Mouse (Mus musculus) lung, embryonic 14.5 days (tissue): ENCODE measurements around the gene Zfp961. TPM values are rescaled to one million over a fixed set of nuclear protein-coding genes. Genes with fewer than 3 reads are reported as not detected.
"Not testable (repeated sequence)": the region's sequence is repeated elsewhere in the genome, so short reads cannot be mapped to it uniquely, and the experiment has no call there.

Experiments used
- ATAC-seq: fragments of 200-750 bp; cut with Nextera tagmentation; 2 replicates; pipeline ENCODE4 v1.8.0; 2017; ENCODE audit warnings: mild to moderate bottlenecking, moderate TSS enrichment, moderate library complexity; ENCODE audit not compliant: insufficient read depth
- DNase-seq: peaks from one replicate; pipeline ENCODE4 v3.0.0-alpha.2; 2015
- H3K27ac ChIP-seq: fragments of 300-500 bp; sonication (generic); 2 replicates; pipeline ENCODE4 v1.5.1; 2014; ENCODE audit warnings: low read depth, mild to moderate bottlenecking, moderate library complexity
- H3K27me3 ChIP-seq: fragments of 300-500 bp; sonication (generic); 2 replicates; pipeline ENCODE4 v1.6.1; 2014; ENCODE audit warnings: low read length, control low read depth; ENCODE audit not compliant: insufficient read depth
- H3K36me3 ChIP-seq: fragments of 300-500 bp; sonication (generic); 2 replicates; pipeline ENCODE4 v1.6.1; 2014; ENCODE audit warnings: control low read depth; ENCODE audit not compliant: insufficient read depth
- H3K4me1 ChIP-seq: fragments of 300-500 bp; sonication (generic); 2 replicates; pipeline ENCODE4 v1.6.1; 2014; ENCODE audit warnings: antibody characterized with exemption, control low read depth; ENCODE audit not compliant: insufficient read depth
- H3K4me2 ChIP-seq: fragments of 300-500 bp; sonication (generic); 2 replicates; pipeline ENCODE4 v1.6.1; 2014; ENCODE audit warnings: mild to moderate bottlenecking
- H3K4me3 ChIP-seq: fragments of 300-500 bp; sonication (generic); 2 replicates; pipeline ENCODE4 v1.5.1; 2014; ENCODE audit warnings: low read depth, low read length
- H3K9ac ChIP-seq: fragments of 300-500 bp; sonication (generic); 2 replicates; pipeline ENCODE4 v1.6.1; 2014
- H3K9me3 ChIP-seq: fragments of 300-500 bp; sonication (generic); 2 replicates; pipeline ENCODE4 v1.6.1; 2016; ENCODE audit warnings: low read depth, low read length, control low read depth
- CTCF ChIP-seq: IDR thresholded peaks from 2 replicates; pipeline ENCODE4 v1.5.1; 2016; ENCODE audit warnings: antibody characterized with exemption, low read depth
- WGBS: fragments of 180-500 bp; shearing (Covaris S2); extraction: QIAGEN DNeasy Blood & Tissue Kit; methylation state at CpG from one replicate; pipeline ENCODE4 v1.1.7; 2014; 5-methylcytosine and 5-hydroxymethylcytosine counted together
- polyA plus RNA-seq: library from polyadenylated mRNA; unstranded; fragments of >200 nt; fragmentation: Nextera tagmentation; extraction: Ambion mirVana; gene quantifications from 2 replicates; pipeline ENCODE4 v1.2.1, GENCODE M21; 2014

The Zfp961 gene
- polyA plus RNA-seq, 1 experiment from 2014 or later, result 25.7 TPM

DNA sequence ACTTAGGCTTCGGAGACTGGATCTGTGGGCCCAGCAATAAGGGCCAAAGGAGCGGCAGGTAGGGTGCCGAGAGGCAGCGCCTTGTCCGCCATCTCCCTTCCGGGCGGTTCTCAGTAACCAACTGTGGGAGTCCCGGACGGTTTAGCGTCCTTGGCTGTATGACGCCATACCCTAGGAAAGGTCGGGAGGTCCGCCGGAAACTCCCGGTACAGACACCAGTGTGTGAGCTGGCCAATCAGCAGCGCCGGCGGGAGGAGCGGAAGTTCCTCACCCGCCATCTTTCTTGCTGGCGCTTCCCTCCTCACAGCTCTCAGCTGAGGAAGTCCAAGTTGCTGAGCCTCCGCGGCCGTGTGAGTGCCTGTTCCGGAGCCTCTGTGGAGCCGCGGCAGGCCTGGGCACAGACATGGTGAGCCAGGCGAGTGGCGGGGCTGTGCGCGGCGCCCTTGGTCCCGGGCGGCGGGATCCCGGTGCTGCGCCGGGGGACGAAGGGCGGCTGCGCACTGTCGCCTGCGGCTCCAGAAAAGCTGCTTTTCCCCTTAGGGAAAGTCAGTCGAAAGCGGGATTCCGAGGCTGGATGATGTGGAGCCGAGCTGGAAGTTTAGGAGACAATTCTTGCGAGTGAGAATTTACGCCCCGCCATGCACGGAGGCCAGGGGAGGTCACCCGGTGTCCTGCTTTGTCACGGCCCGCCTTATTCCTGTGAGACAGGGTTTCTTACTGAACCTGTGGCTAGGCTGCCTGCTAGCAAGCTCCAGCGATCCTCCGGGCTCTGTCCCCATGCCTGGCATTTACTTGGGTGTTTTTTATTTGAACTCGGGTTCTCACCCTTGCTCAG, 28.1 kb upstream of the Zfp961 start:
- H3K36me3 ChIP-seq, result peaks cover 6% of the 10 kb centered on the region; the same call in 1 of the 2 replicates
- H3K9ac ChIP-seq, result peak overlapping the region; percentile 88
- under 1% methylated on average over 54 of the region's 57 CpGs for WGBS
- DNase-seq, result peak; percentile 97
- no peaks in the 10 kb centered on the region for H3K27me3 ChIP-seq
- H3K4me1 ChIP-seq, result no peaks in the 10 kb centered on the region
- ATAC-seq, result peak; percentile 100
- peak overlapping the region; percentile 98 for H3K27ac ChIP-seq
- H3K9me3 ChIP-seq, result no peaks in the 10 kb centered on the region
- H3K4me2 ChIP-seq, result peak overlapping the region; percentile 80
- TF ChIP-seq CTCF, result no peak
- peak overlapping the region; percentile 79 for H3K4me3 ChIP-seq

DNA sequence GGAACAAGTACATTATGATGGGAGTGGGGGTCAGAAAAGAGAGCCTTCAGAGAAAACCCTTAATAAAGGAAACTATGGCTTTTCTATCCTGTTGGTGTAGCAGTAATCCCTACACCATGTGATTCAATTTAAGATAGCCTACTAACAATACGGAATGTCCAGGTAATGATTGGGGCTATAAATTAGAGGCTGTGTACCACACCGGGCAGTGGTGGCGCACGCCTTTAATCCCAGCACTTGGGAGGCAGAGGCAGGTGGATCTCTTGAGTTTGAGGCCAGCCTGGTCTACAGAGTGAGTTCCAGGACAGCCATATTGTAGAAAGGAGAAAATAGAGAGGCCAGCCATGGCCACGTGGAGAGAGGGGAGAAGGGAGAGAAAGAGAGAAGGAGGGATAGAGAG, 25.0 kb upstream of the Zfp961 start:
- Histone ChIP-seq H3K9me3 (no peaks in the 10 kb centered on the region), H3K4me1 (no peaks in the 10 kb centered on the region), H3K4me3 (no peak overlapping the region), H3K27ac (no peak overlapping the region), H3K27me3 (no peaks in the 10 kb centered on the region), H3K36me3 (peaks cover 31% of the 10 kb centered on the region), H3K9ac (no peak overlapping the region), H3K4me2 (no peak overlapping the region)
- ATAC-seq (no peak), DNase-seq (no peak)
- 95% methylated on average over 5 of the region's 5 CpGs for WGBS
- TF ChIP-seq CTCF, result no peak

DNA sequence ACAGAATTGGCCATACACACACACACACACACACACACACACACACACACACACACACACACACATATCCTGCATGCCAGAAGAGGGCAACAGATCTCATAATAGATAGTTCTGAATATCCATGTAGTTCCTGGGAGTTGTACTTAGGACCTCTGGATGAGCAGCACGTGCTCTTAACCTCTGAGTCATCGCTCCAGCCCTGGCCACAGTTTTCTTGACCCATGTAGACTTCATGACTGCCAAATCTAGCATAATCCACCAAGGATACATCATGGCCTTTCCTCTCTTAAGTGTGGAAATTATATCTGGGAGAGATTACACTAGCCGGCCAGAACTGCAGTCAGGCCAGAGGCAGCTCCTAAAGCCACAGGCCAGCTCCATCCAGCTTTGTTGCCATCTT, 24.3 kb upstream of the Zfp961 start:
- Histone ChIP-seq H3K4me3 (no peak overlapping the region), H3K4me2 (no peak overlapping the region), H3K9ac (no peak overlapping the region), H3K9me3 (no peaks in the 10 kb centered on the region), H3K27ac (no peak overlapping the region), H3K4me1 (no peaks in the 10 kb centered on the region), H3K27me3 (no peaks in the 10 kb centered on the region), H3K36me3 (peaks cover 39% of the 10 kb centered on the region)
- TF ChIP-seq CTCF, result no peak
- DNase-seq (no peak), ATAC-seq (no peak)
- WGBS, result 92% methylated on average over 3 of the region's 3 CpGs

DNA sequence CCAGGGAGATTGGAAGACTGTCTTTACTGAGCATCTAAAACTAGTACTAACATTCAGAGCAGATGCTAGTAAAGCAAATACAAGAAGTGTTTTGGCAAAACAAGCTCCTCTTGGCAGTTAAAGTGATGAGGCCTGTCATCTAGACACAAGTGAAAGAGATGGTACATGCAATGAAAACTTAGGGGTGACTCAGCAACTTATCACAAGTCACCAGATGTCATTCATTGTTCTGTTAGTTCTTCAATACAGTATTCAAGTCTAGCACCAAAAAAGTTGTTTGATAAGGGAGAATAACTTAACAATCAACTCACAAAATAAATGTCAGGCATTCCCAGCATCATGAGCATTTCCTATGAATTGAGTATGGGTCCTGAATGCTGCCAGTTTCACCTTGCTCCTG, 23.1 kb upstream of the Zfp961 start:
- H3K27ac ChIP-seq, result no peak overlapping the region
- H3K27me3 ChIP-seq, result no peaks in the 10 kb centered on the region
- no peaks in the 10 kb centered on the region for H3K4me1 ChIP-seq
- ATAC-seq, result no peak
- H3K9ac ChIP-seq, result no peak overlapping the region
- TF ChIP-seq CTCF, result no peak
- H3K4me2 ChIP-seq, result no peak overlapping the region
- no peak for DNase-seq
- H3K4me3 ChIP-seq, result no peak overlapping the region
- H3K36me3 ChIP-seq, result peaks cover 43% of the 10 kb centered on the region
- H3K9me3 ChIP-seq, result no peaks in the 10 kb centered on the region

DNA sequence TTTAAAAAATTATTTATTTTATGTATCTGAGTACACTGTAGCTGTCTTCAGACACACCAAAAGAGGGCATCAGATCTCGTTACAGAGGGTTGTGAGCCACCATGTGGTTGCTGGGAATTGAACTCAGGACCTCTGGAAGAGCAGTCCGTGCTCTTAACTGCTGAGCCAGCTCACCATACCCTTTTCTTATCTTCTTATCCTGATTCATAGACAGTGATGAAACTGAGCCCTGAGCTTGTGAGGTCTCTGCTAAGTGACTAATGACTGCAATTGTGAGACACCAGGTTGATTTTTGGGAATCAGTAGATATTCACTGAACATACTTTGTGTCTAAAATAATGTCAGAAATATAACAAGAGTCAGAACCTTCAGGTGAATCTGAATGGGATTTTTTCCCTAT, 12.8 kb upstream of the Zfp961 start:
- H3K9me3 ChIP-seq, H3K9ac ChIP-seq, H3K27ac ChIP-seq, H3K36me3 ChIP-seq, H3K4me3 ChIP-seq, H3K27me3 ChIP-seq, H3K4me2 ChIP-seq, DNase-seq, ATAC-seq, H3K4me1 ChIP-seq: not testable (repeated sequence)
- WGBS, result 71% methylated on average over 2 of the region's 2 CpGs

DNA sequence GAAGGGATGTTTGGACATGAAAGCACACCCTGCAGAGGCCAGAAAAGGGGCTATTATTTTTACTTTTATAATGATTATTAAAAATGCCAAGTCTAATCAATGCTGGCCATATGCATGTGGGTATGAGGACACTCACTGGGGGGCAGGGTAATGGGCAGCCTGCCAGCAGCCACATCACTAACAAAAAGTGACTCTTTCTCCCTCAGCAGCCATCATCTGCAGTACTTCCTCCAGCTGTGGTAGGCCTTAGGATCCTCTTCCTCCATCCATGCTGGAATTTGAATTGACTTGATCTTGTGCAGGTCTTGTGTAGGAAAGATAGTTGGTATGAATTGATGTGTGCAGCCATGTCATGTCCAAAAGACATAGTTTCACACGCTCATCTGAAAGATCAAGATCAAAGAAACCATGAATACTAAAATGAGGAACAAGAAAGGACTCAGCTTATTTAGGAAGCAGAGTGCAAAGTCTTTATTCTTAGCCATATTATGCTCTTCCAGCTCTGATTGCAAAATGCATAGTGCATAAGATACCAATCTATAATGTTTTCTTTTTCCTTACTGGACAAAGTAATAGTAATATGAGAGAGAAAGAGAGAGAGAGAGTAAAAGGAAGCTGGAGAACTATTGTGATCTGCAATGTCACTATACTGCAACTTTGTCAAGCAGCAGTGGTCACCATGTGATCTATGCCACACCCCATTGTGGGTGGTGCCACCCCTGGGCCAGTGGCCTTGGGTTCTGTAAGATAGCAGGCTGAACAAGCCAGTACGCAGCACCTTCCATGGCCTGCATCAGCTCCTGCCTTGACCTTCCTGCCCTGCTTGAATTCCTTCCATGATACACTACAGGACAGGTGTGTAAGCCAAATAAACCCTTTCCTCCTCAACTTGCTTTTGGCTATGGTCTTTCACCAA, 10.3 kb upstream of the Zfp961 start:
- TF ChIP-seq CTCF, result no peak
- H3K4me2 ChIP-seq, result no peak overlapping the region
- DNase-seq (no peak), ATAC-seq (no peak)
- H3K27me3 ChIP-seq, result no peaks in the 10 kb centered on the region
- no peak overlapping the region for H3K4me3 ChIP-seq
- H3K9ac ChIP-seq, result no peak overlapping the region
- 78% methylated on average over 2 of the region's 2 CpGs for WGBS
- no peaks in the 10 kb centered on the region for H3K36me3 ChIP-seq
- no peaks in the 10 kb centered on the region for H3K9me3 ChIP-seq
- H3K27ac ChIP-seq, result no peak overlapping the region
- no peaks in the 10 kb centered on the region for H3K4me1 ChIP-seq

DNA sequence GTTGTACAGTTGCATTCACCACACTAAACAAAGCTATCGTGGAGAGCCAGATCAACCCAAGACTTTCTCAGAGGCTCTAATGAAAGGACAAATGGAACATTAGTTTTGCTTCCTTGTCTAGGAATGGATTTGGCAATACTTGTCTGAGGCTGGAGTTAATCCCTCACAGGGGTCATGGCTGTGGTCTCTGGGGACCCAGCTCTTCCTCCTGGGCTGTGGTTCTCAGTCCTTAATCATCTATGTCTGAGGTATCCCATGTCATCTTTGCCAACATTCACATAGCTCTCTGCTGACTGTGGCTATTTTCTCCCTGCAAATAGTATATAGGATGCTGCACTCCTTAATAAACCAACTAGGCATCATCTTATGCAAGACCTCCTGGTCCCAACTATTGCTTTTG, 9.1 kb upstream of the Zfp961 start:
- no peaks in the 10 kb centered on the region for H3K27me3 ChIP-seq
- TF ChIP-seq CTCF, result no peak
- no peaks in the 10 kb centered on the region for H3K36me3 ChIP-seq
- no peak overlapping the region for H3K9ac ChIP-seq
- no peak for ATAC-seq
- H3K4me1 ChIP-seq, result no peaks in the 10 kb centered on the region
- H3K4me2 ChIP-seq, result no peak overlapping the region
- H3K4me3 ChIP-seq, result no peak overlapping the region
- no peak overlapping the region for H3K27ac ChIP-seq
- no peak for DNase-seq
- H3K9me3 ChIP-seq, result no peaks in the 10 kb centered on the region
- WGBS, result 86% methylated on average over 1 of the region's 1 CpGs
